Mouse (Mus musculus) intestine, embryonic 16.5 days (tissue): ENCODE results near the gene Ksr2. TPM values are rescaled to one million over a fixed set of nuclear protein-coding genes. Genes with fewer than 3 reads are reported as not detected.
"Not testable (repeated sequence)": the region's sequence is repeated elsewhere in the genome, so short reads cannot be mapped to it uniquely, and the experiment has no call there.

Experiments
- ATAC-seq: fragments of 200-750 bp; cut with Nextera tagmentation; 2 replicates; pipeline ENCODE4 v1.8.0; 2017; ENCODE audit warnings: moderate TSS enrichment, moderate library complexity
- H3K27ac ChIP-seq: fragments of 300-500 bp; sonication (generic); 2 replicates; pipeline ENCODE4 v1.5.1; 2014; ENCODE audit warnings: mild to moderate bottlenecking, low read length
- H3K27me3 ChIP-seq: fragments of 300-500 bp; sonication (generic); replicated peaks from 2 replicates; pipeline ENCODE4 v1.6.1; 2014; ENCODE audit warnings: low read length, control low read depth, mixed read lengths; ENCODE audit not compliant: control insufficient read depth, insufficient read depth
- H3K36me3 ChIP-seq: fragments of 300-500 bp; sonication (generic); 2 replicates; pipeline ENCODE4 v1.6.1; 2014; ENCODE audit warnings: low read length, control low read depth; ENCODE audit not compliant: control insufficient read depth, insufficient read depth
- H3K4me1 ChIP-seq: fragments of 300-500 bp; sonication (generic); 2 replicates; pipeline ENCODE4 v1.6.1; 2014; ENCODE audit warnings: low read length, control low read depth, mixed read lengths; ENCODE audit not compliant: control insufficient read depth, insufficient read depth
- H3K4me2 ChIP-seq: fragments of 300-500 bp; sonication (generic); 2 replicates; pipeline ENCODE4 v1.6.1; 2014; ENCODE audit warnings: low read depth, low read length, control low read depth
- H3K4me3 ChIP-seq: fragments of 300-500 bp; sonication (generic); 2 replicates; pipeline ENCODE4 v1.5.1; 2014; ENCODE audit warnings: mild to moderate bottlenecking, low read length
- H3K9ac ChIP-seq: fragments of 300-500 bp; sonication (generic); 2 replicates; pipeline ENCODE4 v1.6.1; 2014; ENCODE audit warnings: low read depth, low read length
- H3K9me3 ChIP-seq: fragments of 300-500 bp; sonication (generic); 2 replicates; pipeline ENCODE4 v1.6.1; 2016; ENCODE audit warnings: low read length, control low read depth; ENCODE audit not compliant: control insufficient read depth
- WGBS: fragments of 180-500 bp; shearing (Covaris S2); extraction: QIAGEN DNeasy Blood & Tissue Kit; methylation state at CpG from one replicate; pipeline ENCODE4 v1.1.7; 2014; 5-methylcytosine and 5-hydroxymethylcytosine counted together
- polyA plus RNA-seq: library from polyadenylated mRNA; unstranded; fragments of >200 nt; fragmentation: Nextera tagmentation; extraction: Ambion mirVana; gene quantifications from 2 replicates; pipeline ENCODE4 v1.2.1, GENCODE M21; 2015

Ksr2 gene
- polyA plus RNA-seq, 1 experiment from 2014 or later = 0.20 TPM

- Histone ChIP-seq H3K27me3 (peaks cover 3% of the 10 kb centered on the region; the same call in 1 of the 2 replicates), H3K9ac (no peak overlapping the region), H3K36me3 (no peaks in the 10 kb centered on the region), H3K4me2 (no peak overlapping the region), H3K9me3 (no peaks in the 10 kb centered on the region), H3K27ac (no peak overlapping the region), H3K4me1 (no peaks in the 10 kb centered on the region), H3K4me3 (no peak overlapping the region)
- 42% methylated on average over 4 of the region's 5 CpGs for whole genome bisulfite sequencing
- no peak for ATAC-seq
Observed at GRCm38 (mm10) chr5:117398007-117398550, 15.7 kb upstream of the Ksr2 start.

- Histone ChIP-seq H3K4me1 (no peaks in the 10 kb centered on the region), H3K27ac (no peak overlapping the region), H3K4me3 (no peak overlapping the region), H3K36me3 (no peaks in the 10 kb centered on the region), H3K9me3 (no peaks in the 10 kb centered on the region), H3K4me2 (no peak overlapping the region), H3K9ac (no peak overlapping the region), H3K27me3 (peaks cover 3% of the 10 kb centered on the region; the same call in 1 of the 2 replicates)
- ATAC-seq = no peak
- WGBS = 70% methylated on average over 9 of the region's 9 CpGs
Observed at GRCm38 (mm10) chr5:117399281-117399680, 14.5 kb upstream of the Ksr2 start.

- H3K9ac ChIP-seq = no peak overlapping the region
- H3K4me1 ChIP-seq = no peaks in the 10 kb centered on the region
- ATAC-seq = no peak
- no peaks in the 10 kb centered on the region for H3K9me3 ChIP-seq
- 73% methylated on average over 8 of the region's 8 CpGs for WGBS
- no peak overlapping the region for H3K4me3 ChIP-seq
- H3K36me3 ChIP-seq = no peaks in the 10 kb centered on the region
- peaks cover 3% of the 10 kb centered on the region; the same call in 1 of the 2 replicates for H3K27me3 ChIP-seq
- no peak overlapping the region for H3K4me2 ChIP-seq
- no peak overlapping the region for H3K27ac ChIP-seq
Observed at GRCm38 (mm10) chr5:117403609-117404008, 10.2 kb upstream of the Ksr2 start.

GRCm38 (mm10) chr5:117404671-117405070, 9.1 kb upstream of the Ksr2 start:
- H3K4me3 ChIP-seq, H3K9me3 ChIP-seq, H3K27ac ChIP-seq, H3K27me3 ChIP-seq, H3K4me2 ChIP-seq, ATAC-seq, H3K4me1 ChIP-seq, H3K9ac ChIP-seq, H3K36me3 ChIP-seq: not testable (repeated sequence)
- WGBS = 82% methylated on average over 2 of the region's 2 CpGs

GRCm38 (mm10) chr5:117408216-117408615, 5.6 kb upstream of the Ksr2 start:
- WGBS = 65% methylated on average over 4 of the region's 4 CpGs
- no peak for ATAC-seq
- no peak overlapping the region for H3K4me2 ChIP-seq
- no peak overlapping the region for H3K27ac ChIP-seq
- H3K4me3 ChIP-seq = no peak overlapping the region
- no peaks in the 10 kb centered on the region for H3K36me3 ChIP-seq
- no peaks in the 10 kb centered on the region for H3K4me1 ChIP-seq
- no peaks in the 10 kb centered on the region for H3K9me3 ChIP-seq
- no peak overlapping the region for H3K9ac ChIP-seq
- peaks cover 8% of the 10 kb centered on the region for H3K27me3 ChIP-seq

- Histone ChIP-seq H3K4me3 (no peak overlapping the region), H3K27me3 (peaks cover 20% of the 10 kb centered on the region), H3K27ac (no peak overlapping the region), H3K9ac (no peak overlapping the region), H3K4me1 (peaks cover 9% of the 10 kb centered on the region), H3K9me3 (no peaks in the 10 kb centered on the region), H3K36me3 (no peaks in the 10 kb centered on the region), H3K4me2 (no peak overlapping the region)
- ATAC-seq = no peak
- WGBS = 69% methylated on average over 6 of the region's 6 CpGs
Observed at GRCm38 (mm10) chr5:117409369-117409768, 4.4 kb upstream of the Ksr2 start.

- Histone ChIP-seq H3K36me3 (no peaks in the 10 kb centered on the region), H3K27ac (no peak overlapping the region), H3K9ac (peak overlapping the region; percentile 61; the same call in 1 of the 2 replicates), H3K4me2 (peak overlapping the region; percentile 94), H3K4me3 (peak overlapping the region; percentile 66), H3K4me1 (peaks cover 12% of the 10 kb centered on the region), H3K27me3 (peaks cover 37% of the 10 kb centered on the region), H3K9me3 (no peaks in the 10 kb centered on the region)
- 2% methylated on average over 10 of the region's 10 CpGs for WGBS
- 0 out of 2 replicates have a peak, but pooled peaks have one; percentile 6 for ATAC-seq
Observed at GRCm38 (mm10) chr5:117414611-117415010, 811 bp downstream of the Ksr2 start.

- no peaks in the 10 kb centered on the region for H3K9me3 ChIP-seq
- ATAC-seq = no peak
- no peaks in the 10 kb centered on the region for H3K36me3 ChIP-seq
- peaks cover 37% of the 10 kb centered on the region for H3K27me3 ChIP-seq
- H3K4me2 ChIP-seq = 0 out of 2 replicates have a peak overlapping the region, but pooled peaks have one; percentile 94
- 27% methylated on average over 18 of the region's 19 CpGs for WGBS
- no peak overlapping the region for H3K27ac ChIP-seq
- no peak overlapping the region for H3K4me3 ChIP-seq
- peaks cover 12% of the 10 kb centered on the region for H3K4me1 ChIP-seq
- H3K9ac ChIP-seq = no peak overlapping the region
Observed at GRCm38 (mm10) chr5:117415011-117415912, 1.5 kb downstream of the Ksr2 start.

GRCm38 (mm10) chr5:117417442-117417841, 3.6 kb downstream of the Ksr2 start:
- Histone ChIP-seq H3K4me2 (no peak overlapping the region), H3K4me1 (peaks cover 12% of the 10 kb centered on the region), H3K9me3 (no peaks in the 10 kb centered on the region), H3K36me3 (no peaks in the 10 kb centered on the region), H3K4me3 (no peak overlapping the region), H3K27ac (no peak overlapping the region), H3K27me3 (peaks cover 36% of the 10 kb centered on the region), H3K9ac (no peak overlapping the region)
- 78% methylated on average over 2 of the region's 2 CpGs for WGBS
- ATAC-seq = no peak
